Mouse (Mus musculus): ENCODE data around the gene Olfr1048. TPM values are rescaled to one million over a fixed set of nuclear protein-coding genes. Genes with fewer than 3 reads are reported as not detected.

Olfr1048 gene
- total and polyA plus RNA-seq, 2 experiments from 2014 or later, result not detected

DNA sequence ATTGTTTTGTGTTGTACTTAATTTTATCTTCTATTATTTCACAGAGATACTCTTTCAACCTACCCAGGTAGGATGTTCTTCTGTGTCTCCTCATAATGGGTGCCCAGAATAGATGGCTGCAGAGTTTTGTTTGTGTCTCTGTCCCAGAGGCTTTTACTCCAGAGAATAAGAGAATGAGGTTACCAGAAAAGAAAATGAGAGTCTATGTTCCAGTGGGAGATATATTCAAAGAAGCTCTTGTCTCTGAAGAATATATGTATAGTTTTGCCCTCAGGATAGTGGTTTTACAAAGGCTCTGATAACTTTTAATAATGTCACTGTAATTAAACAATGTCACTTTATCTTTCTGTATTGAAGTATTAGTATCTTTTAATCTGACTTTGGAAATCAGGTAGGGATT, 54.5 kb downstream of the Olfr1048 start, which contains the start of gene Olfr52:
Gene Olfr52, minus strand, starts transcription at position 101 of the 400 bp plus-strand sequence.
- Histone ChIP-seq H3K27ac (ENCODE audit: low read depth, low read length) (no peak within 1 kb of the TSS), H3K4me2 (ENCODE audit: low read depth) (no peak within 1 kb of the TSS), H3K9me3 (ENCODE audit: low read length) (no peaks in the 10 kb centered on the region), H3K4me3 (ENCODE audit: low read depth, low read length) (no peak within 1 kb of the TSS), H3K27me3 (ENCODE audit: insufficient read depth, low read length) (no peaks in the 10 kb centered on the region), H3K9ac (no peak within 1 kb of the TSS), H3K36me3 (ENCODE audit: insufficient read depth) (no peaks in the 10 kb centered on the region), H3K4me1 (ENCODE audit: insufficient read depth) (no peaks in the 10 kb centered on the region)
- TF ChIP-seq CTCF (IDR thresholded peaks at IDR 0.05; ENCODE audit: low read depth), result no peak
- ATAC-seq (no peak), DNase-seq (no peak)

Other genes starting within 250 kb of the Olfr1048 start
- not detected in 2 replicates for gene Olfr1031, start 250.0 kb downstream of the Olfr1048 start, total RNA-seq (2014; rRNA removed)
- gene Olfr1031, start 250.0 kb downstream of the Olfr1048 start, polyA plus RNA-seq (2015; fragmentation: Nextera tagmentation; extraction: Ambion mirVana), result not detected in 2 replicates
- gene Olfr1032, start 234.7 kb downstream of the Olfr1048 start, total RNA-seq (2014; rRNA removed), result not detected in 2 replicates
- gene Olfr1032, start 234.7 kb downstream of the Olfr1048 start, polyA plus RNA-seq (2015; fragmentation: Nextera tagmentation; extraction: Ambion mirVana), result not detected in 2 replicates
- gene Olfr1033, start 219.7 kb downstream of the Olfr1048 start, total RNA-seq (2014; rRNA removed), result 0.05 and 0.08 TPM in 2 replicates
- 1.1 and 1.2 TPM in 2 replicates for gene Olfr1033, start 219.7 kb downstream of the Olfr1048 start, polyA plus RNA-seq (2015; fragmentation: Nextera tagmentation; extraction: Ambion mirVana)
- not detected in 2 replicates for gene Olfr1034, start 194.4 kb downstream of the Olfr1048 start, total RNA-seq (2014; rRNA removed)
- gene Olfr1034, start 194.4 kb downstream of the Olfr1048 start, polyA plus RNA-seq (2015; fragmentation: Nextera tagmentation; extraction: Ambion mirVana), result not detected in 2 replicates
- not detected in 2 replicates for gene Olfr1036, start 166.3 kb downstream of the Olfr1048 start, total RNA-seq (2014; rRNA removed)
- gene Olfr1036, start 166.3 kb downstream of the Olfr1048 start, polyA plus RNA-seq (2015; fragmentation: Nextera tagmentation; extraction: Ambion mirVana), result not detected in 2 replicates
- gene Olfr1037, start 152.9 kb downstream of the Olfr1048 start, total RNA-seq (2014; rRNA removed), result not detected in 2 replicates
- gene Olfr1037, start 152.9 kb downstream of the Olfr1048 start, polyA plus RNA-seq (2015; fragmentation: Nextera tagmentation; extraction: Ambion mirVana), result not detected in 2 replicates
- gene Olfr1039, start 104.4 kb downstream of the Olfr1048 start, total RNA-seq (2014; rRNA removed), result not detected in 2 replicates
- gene Olfr1039, start 104.4 kb downstream of the Olfr1048 start, polyA plus RNA-seq (2015; fragmentation: Nextera tagmentation; extraction: Ambion mirVana), result not detected in 2 replicates
- not detected in 2 replicates for gene Olfr1040, start 93.6 kb downstream of the Olfr1048 start, total RNA-seq (2014; rRNA removed)
- not detected in 2 replicates for gene Olfr1040, start 93.6 kb downstream of the Olfr1048 start, polyA plus RNA-seq (2015; fragmentation: Nextera tagmentation; extraction: Ambion mirVana)
- gene Olfr1042, start 78.5 kb downstream of the Olfr1048 start, total RNA-seq (2014; rRNA removed), result not detected in 2 replicates
- gene Olfr1042, start 78.5 kb downstream of the Olfr1048 start, polyA plus RNA-seq (2015; fragmentation: Nextera tagmentation; extraction: Ambion mirVana), result not detected in 2 replicates
- gene Olfr1043, start 72.8 kb downstream of the Olfr1048 start, total RNA-seq (2014; rRNA removed), result not detected in 2 replicates
- gene Olfr1043, start 72.8 kb downstream of the Olfr1048 start, polyA plus RNA-seq (2015; fragmentation: Nextera tagmentation; extraction: Ambion mirVana), result not detected in 2 replicates
- not detected in 2 replicates for gene Olfr1044, start 62.5 kb downstream of the Olfr1048 start, total RNA-seq (2014; rRNA removed)
- gene Olfr1044, start 62.5 kb downstream of the Olfr1048 start, polyA plus RNA-seq (2015; fragmentation: Nextera tagmentation; extraction: Ambion mirVana), result not detected in 2 replicates
- gene Olfr52, start 54.6 kb downstream of the Olfr1048 start, total RNA-seq (2014; rRNA removed), result not detected in 2 replicates
- gene Olfr52, start 54.6 kb downstream of the Olfr1048 start, polyA plus RNA-seq (2015; fragmentation: Nextera tagmentation; extraction: Ambion mirVana), result not detected in 2 replicates
- gene Olfr1045, start 37.3 kb downstream of the Olfr1048 start, total RNA-seq (2014; rRNA removed), result not detected in 2 replicates
- not detected in 2 replicates for gene Olfr1045, start 37.3 kb downstream of the Olfr1048 start, polyA plus RNA-seq (2015; fragmentation: Nextera tagmentation; extraction: Ambion mirVana)
- gene Olfr1046, start 21.0 kb downstream of the Olfr1048 start, total RNA-seq (2014; rRNA removed), result not detected in 2 replicates
- gene Olfr1046, start 21.0 kb downstream of the Olfr1048 start, polyA plus RNA-seq (2015; fragmentation: Nextera tagmentation; extraction: Ambion mirVana), result not detected in 2 replicates
- gene Olfr1047, start 8.9 kb downstream of the Olfr1048 start, total RNA-seq (2014; rRNA removed), result not detected in 2 replicates
- not detected in 2 replicates for gene Olfr1047, start 8.9 kb downstream of the Olfr1048 start, polyA plus RNA-seq (2015; fragmentation: Nextera tagmentation; extraction: Ambion mirVana)
- gene Olfr1049, start 18.0 kb upstream of the Olfr1048 start, total RNA-seq (2014; rRNA removed), result not detected in 2 replicates
- not detected in 2 replicates for gene Olfr1049, start 18.0 kb upstream of the Olfr1048 start, polyA plus RNA-seq (2015; fragmentation: Nextera tagmentation; extraction: Ambion mirVana)
- gene Olfr1051, start 38.8 kb upstream of the Olfr1048 start, total RNA-seq (2014; rRNA removed), result not detected in 2 replicates
- gene Olfr1051, start 38.8 kb upstream of the Olfr1048 start, polyA plus RNA-seq (2015; fragmentation: Nextera tagmentation; extraction: Ambion mirVana), result not detected in 2 replicates
- gene Olfr1052, start 52.2 kb upstream of the Olfr1048 start, total RNA-seq (2014; rRNA removed), result not detected in 2 replicates
- gene Olfr1052, start 52.2 kb upstream of the Olfr1048 start, polyA plus RNA-seq (2015; fragmentation: Nextera tagmentation; extraction: Ambion mirVana), result not detected in 2 replicates
- not detected in 2 replicates for gene Olfr1053, start 75.0 kb upstream of the Olfr1048 start, total RNA-seq (2014; rRNA removed)
- gene Olfr1053, start 75.0 kb upstream of the Olfr1048 start, polyA plus RNA-seq (2015; fragmentation: Nextera tagmentation; extraction: Ambion mirVana), result not detected in 2 replicates
- gene Olfr1054, start 95.1 kb upstream of the Olfr1048 start, total RNA-seq (2014; rRNA removed), result not detected in 2 replicates
- gene Olfr1054, start 95.1 kb upstream of the Olfr1048 start, polyA plus RNA-seq (2015; fragmentation: Nextera tagmentation; extraction: Ambion mirVana), result not detected in 2 replicates
- gene Olfr1055, start 110.0 kb upstream of the Olfr1048 start, total RNA-seq (2014; rRNA removed), result not detected in 2 replicates
- gene Olfr1055, start 110.0 kb upstream of the Olfr1048 start, polyA plus RNA-seq (2015; fragmentation: Nextera tagmentation; extraction: Ambion mirVana), result not detected in 2 replicates
- not detected in 2 replicates for gene Olfr1056, start 122.2 kb upstream of the Olfr1048 start, total RNA-seq (2014; rRNA removed)
- gene Olfr1056, start 122.2 kb upstream of the Olfr1048 start, polyA plus RNA-seq (2015; fragmentation: Nextera tagmentation; extraction: Ambion mirVana), result not detected in 2 replicates
- not detected in 2 replicates for gene Olfr1057, start 138.1 kb upstream of the Olfr1048 start, total RNA-seq (2014; rRNA removed)
- gene Olfr1057, start 138.1 kb upstream of the Olfr1048 start, polyA plus RNA-seq (2015; fragmentation: Nextera tagmentation; extraction: Ambion mirVana), result not detected in 2 replicates
- gene Olfr1058, start 148.3 kb upstream of the Olfr1048 start, total RNA-seq (2014; rRNA removed), result not detected in 2 replicates
- not detected in 2 replicates for gene Olfr1058, start 148.3 kb upstream of the Olfr1048 start, polyA plus RNA-seq (2015; fragmentation: Nextera tagmentation; extraction: Ambion mirVana)
- not detected in 2 replicates for gene Olfr1061, start 173.8 kb upstream of the Olfr1048 start, total RNA-seq (2014; rRNA removed)
- gene Olfr1061, start 173.8 kb upstream of the Olfr1048 start, polyA plus RNA-seq (2015; fragmentation: Nextera tagmentation; extraction: Ambion mirVana), result not detected in 2 replicates
- not detected in 2 replicates for gene Olfr1062, start 186.5 kb upstream of the Olfr1048 start, total RNA-seq (2014; rRNA removed)
- gene Olfr1062, start 186.5 kb upstream of the Olfr1048 start, polyA plus RNA-seq (2015; fragmentation: Nextera tagmentation; extraction: Ambion mirVana), result not detected in 2 replicates
- not detected in 2 replicates for gene Olfr1065, start 210.3 kb upstream of the Olfr1048 start, total RNA-seq (2014; rRNA removed)
- not detected in 2 replicates for gene Olfr1065, start 210.3 kb upstream of the Olfr1048 start, polyA plus RNA-seq (2015; fragmentation: Nextera tagmentation; extraction: Ambion mirVana)
- gene Olfr1066, start 216.0 kb upstream of the Olfr1048 start, total RNA-seq (2014; rRNA removed), result not detected in 2 replicates
- gene Olfr1066, start 216.0 kb upstream of the Olfr1048 start, polyA plus RNA-seq (2015; fragmentation: Nextera tagmentation; extraction: Ambion mirVana), result not detected in 2 replicates
- not detected in 2 replicates for gene Olfr228, start 247.1 kb upstream of the Olfr1048 start, total RNA-seq (2014; rRNA removed)
- not detected in 2 replicates for gene Olfr228, start 247.1 kb upstream of the Olfr1048 start, polyA plus RNA-seq (2015; fragmentation: Nextera tagmentation; extraction: Ambion mirVana)

Data from forebrain, postnatal 0 days (tissue).